Mouse (Mus musculus) megakaryocyte, embryonic 14.5 days (primary cell): ENCODE results near the gene Tubd1. TPM values are rescaled to one million over a fixed set of nuclear protein-coding genes. Genes with fewer than 3 reads are reported as not detected.
"Not testable (repeated sequence)": the region's sequence is repeated elsewhere in the genome, so short reads cannot be mapped to it uniquely, and the experiment has no call there.

Experiments used
- H3K27me3 ChIP-seq: replicated peaks from 2 replicates; pipeline ENCODE3; 2012; ENCODE audit warnings: inconsistent platforms
- H3K36me3 ChIP-seq: replicated peaks from 2 replicates; pipeline ENCODE3; 2012; ENCODE audit warnings: low read length, inconsistent platforms, mixed read lengths
- H3K4me1 ChIP-seq: 2 replicates; pipeline ENCODE4 v1.6.1; 2012; ENCODE audit warnings: inconsistent platforms
- H3K4me3 ChIP-seq: replicated peaks from 2 replicates; pipeline ENCODE3; 2012; ENCODE audit warnings: moderate library complexity, mild to moderate bottlenecking, inconsistent platforms
- H3K9me3 ChIP-seq: 2 replicates; pipeline ENCODE4 v1.6.1; 2012; ENCODE audit warnings: inconsistent platforms
- FLI1 ChIP-seq: IDR thresholded peaks from 2 replicates; pipeline ENCODE4 v1.6.1; 2012; ENCODE audit warnings: low read length, inconsistent platforms, mixed read lengths
- GATA1 ChIP-seq: IDR thresholded peaks from 3 replicates; pipeline ENCODE4 v1.6.1; 2012; ENCODE audit warnings: mixed read lengths, low read length, inconsistent platforms, borderline replicate concordance
- polyA plus RNA-seq: library from polyadenylated mRNA; stranded (reverse); fragments of >175 nt; gene quantifications from 2 replicates; pipeline ENCODE4 v1.2.3, GENCODE M21; 2012; ENCODE audit warnings: low replicate concordance; ENCODE audit not compliant: insufficient read depth

The Tubd1 gene
- polyA plus RNA-seq, 1 experiment, result 0.32 TPM

DNA sequence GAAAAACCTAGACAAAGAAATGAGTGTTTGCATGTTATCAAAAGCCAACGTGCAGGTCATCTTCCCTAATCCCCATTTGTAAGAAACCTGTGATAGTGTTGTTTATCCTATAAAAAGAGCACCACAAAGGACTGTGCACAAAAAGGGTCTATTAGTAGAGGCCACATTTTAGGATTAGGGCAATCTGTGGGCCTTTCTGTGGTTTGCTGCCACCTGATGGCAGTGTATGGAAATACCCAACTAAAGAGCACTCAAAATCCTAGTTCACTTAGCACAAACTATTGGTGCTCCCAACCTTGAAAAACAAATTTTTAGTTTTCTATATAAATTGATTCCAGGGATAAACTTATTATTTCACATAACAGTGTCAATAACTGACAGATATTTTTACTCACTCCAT, 12.0 kb upstream of the Tubd1 start:
- Histone ChIP-seq H3K9me3 (no peaks in the 10 kb centered on the region), H3K36me3 (peaks cover 70% of the 10 kb centered on the region)

DNA sequence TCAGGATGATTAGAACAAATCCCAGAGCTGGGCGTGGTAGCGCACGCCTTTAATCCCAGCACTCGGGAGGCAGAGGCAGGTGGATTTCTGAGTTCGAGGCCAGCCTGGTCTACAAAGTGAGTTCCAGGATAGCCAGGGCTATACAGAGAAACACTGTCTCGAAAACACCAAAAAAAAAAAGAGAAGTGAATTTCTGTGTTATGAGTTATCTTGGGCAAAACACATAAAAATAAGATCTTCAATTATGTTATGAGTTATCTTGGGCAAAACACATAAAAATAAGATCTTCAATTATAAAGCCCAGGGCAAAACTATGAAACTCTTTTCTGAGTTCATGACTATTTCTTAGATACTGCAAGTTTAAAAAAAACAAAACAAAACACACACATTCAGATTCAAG, 11.5 kb upstream of the Tubd1 start:
- peaks cover 65% of the 10 kb centered on the region for H3K36me3 ChIP-seq
- not testable (repeated sequence) for H3K27me3 ChIP-seq, H3K9me3 ChIP-seq

More for the DNA sequence above, 12.0 kb upstream of the Tubd1 start:
- TF ChIP-seq GATA1 (no peak), FLI1 (no peak)
- Histone ChIP-seq H3K4me3 (no peak overlapping the region), H3K27me3 (no peaks in the 10 kb centered on the region), H3K4me1 (peaks cover 19% of the 10 kb centered on the region)

DNA sequence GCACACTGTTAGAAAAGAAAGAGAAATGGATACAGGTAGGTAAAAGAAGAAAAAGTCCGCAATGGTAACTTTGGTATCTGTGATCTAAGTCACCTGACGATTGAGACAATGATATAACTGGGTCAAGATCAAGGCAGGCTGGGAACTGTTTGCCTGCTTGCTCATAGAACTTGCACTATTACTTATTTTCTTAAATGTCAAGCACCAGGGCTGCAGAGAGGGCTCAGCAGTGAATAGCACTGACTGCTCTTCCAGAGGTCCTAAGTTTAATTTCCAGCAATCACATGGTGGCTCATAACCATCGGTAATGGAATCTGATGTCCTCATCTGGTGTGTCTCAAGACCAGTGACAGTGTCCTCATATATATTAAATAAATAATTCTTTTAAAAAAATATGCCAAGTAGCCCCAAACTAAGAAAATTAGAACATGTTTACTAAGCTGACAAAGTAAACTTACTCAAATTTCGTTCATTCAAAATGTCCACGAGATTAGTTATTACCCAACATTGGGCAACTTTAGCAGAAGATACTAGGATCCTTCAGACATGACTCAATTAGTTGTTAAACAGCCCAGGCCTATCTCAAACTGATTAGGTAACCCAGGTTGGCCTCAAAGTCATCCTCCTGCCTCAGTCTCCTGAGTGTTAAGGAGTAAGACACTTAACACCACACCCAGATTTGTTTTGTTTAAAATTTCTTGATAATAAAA, 10.4 kb upstream of the Tubd1 start:
- H3K27me3 ChIP-seq, result no peaks in the 10 kb centered on the region
- no peak overlapping the region for H3K4me3 ChIP-seq
- peaks cover 59% of the 10 kb centered on the region for H3K36me3 ChIP-seq
- H3K4me1 ChIP-seq, result peaks cover 19% of the 10 kb centered on the region
- no peaks in the 10 kb centered on the region for H3K9me3 ChIP-seq
- no peak for TF ChIP-seq GATA1
- no peak for TF ChIP-seq FLI1

More for the DNA sequence above, 11.5 kb upstream of the Tubd1 start:
- not testable (repeated sequence) for H3K4me3 ChIP-seq
- H3K4me1 ChIP-seq, result peaks cover 19% of the 10 kb centered on the region

DNA sequence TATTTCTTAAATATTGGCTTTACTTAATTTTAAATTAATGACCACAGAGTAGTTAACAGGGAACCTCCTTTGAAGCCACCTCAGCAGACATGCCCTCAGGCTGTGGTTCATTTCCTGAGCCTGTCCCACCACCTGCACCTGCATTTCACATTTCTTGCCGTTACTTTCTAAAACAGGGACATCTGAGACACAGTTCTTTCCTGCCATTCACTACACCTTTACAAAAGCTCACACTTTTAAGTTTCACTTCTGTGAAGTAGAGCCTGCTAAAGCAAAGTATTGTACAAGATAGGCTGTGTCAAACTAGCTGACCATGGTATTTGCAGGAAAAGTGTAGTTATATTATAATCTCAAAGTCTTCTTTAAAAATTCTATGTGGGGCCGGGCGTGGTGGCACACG, 6.0 kb upstream of the Tubd1 start:
- peaks cover 38% of the 10 kb centered on the region; the same call in 1 of the 2 replicates for H3K4me1 ChIP-seq
- H3K9me3 ChIP-seq, result no peaks in the 10 kb centered on the region
- no peaks in the 10 kb centered on the region for H3K27me3 ChIP-seq
- peaks cover 27% of the 10 kb centered on the region for H3K36me3 ChIP-seq
- H3K4me3 ChIP-seq, result no peak overlapping the region
- no peak for TF ChIP-seq GATA1
- no peak for TF ChIP-seq FLI1

DNA sequence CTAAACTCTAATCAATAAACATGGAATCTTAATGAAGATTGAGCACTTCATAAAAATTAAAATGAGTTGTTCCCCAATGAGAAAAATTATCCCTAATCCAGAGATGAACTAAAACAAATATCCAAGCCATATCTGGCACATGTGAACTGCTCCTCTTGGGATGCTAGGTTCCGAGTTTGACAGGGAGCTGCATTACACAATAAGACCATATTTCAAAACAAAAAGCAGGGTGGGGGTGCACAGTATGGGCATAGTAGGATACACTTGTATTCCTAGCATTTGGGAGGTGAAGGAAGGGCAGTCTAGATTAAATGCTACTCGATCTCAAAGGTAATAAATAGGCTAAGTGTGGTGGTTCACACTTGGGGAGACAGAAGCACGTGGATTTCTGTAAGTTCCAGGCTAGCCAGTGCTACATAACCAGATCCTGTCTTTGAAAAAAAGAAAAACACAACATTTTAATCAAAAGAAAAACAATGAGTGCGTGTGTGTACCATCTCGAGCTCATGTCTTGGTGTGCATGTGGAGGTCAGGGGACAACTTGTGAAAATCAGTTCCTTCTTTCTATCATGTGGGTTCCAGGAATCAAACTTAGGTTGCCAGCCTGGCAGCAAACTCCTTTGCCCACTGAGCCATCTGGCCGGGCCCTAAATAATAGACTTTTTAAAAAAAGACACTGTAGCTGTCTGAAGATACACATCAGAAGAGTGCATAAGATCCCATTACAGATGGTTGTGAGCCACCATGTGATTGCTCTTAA, 4.9 kb upstream of the Tubd1 start:
- no peaks in the 10 kb centered on the region for H3K9me3 ChIP-seq
- TF ChIP-seq FLI1 (no peak), GATA1 (no peak)
- no peaks in the 10 kb centered on the region for H3K27me3 ChIP-seq
- no peak overlapping the region for H3K4me3 ChIP-seq
- H3K36me3 ChIP-seq, result peaks cover 17% of the 10 kb centered on the region
- H3K4me1 ChIP-seq, result peaks cover 38% of the 10 kb centered on the region; the same call in 1 of the 2 replicates

DNA sequence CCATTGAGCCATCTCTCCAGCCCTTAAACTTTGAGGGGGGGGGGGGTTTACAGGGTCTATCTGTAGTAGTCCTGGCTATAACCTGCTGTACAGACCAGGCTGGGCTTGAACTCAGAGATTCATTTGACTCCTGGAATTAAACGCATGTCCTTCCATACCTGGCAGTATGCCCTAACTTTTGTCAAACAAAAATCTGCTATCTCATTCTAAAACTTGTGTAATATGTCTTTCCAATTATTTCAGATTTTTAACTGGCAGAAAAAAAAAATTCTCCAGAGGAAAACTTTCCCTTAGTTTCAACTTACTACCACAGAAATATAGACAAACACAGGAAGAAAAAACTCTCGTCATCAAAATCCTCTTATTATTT, 4.3 kb upstream of the Tubd1 start:
- no peaks in the 10 kb centered on the region for H3K27me3 ChIP-seq
- no peaks in the 10 kb centered on the region for H3K9me3 ChIP-seq
- H3K36me3 ChIP-seq, result peaks cover 12% of the 10 kb centered on the region
- peaks cover 38% of the 10 kb centered on the region for H3K4me1 ChIP-seq
- no peak overlapping the region for H3K4me3 ChIP-seq
- TF ChIP-seq FLI1 (no peak), GATA1 (no peak)

DNA sequence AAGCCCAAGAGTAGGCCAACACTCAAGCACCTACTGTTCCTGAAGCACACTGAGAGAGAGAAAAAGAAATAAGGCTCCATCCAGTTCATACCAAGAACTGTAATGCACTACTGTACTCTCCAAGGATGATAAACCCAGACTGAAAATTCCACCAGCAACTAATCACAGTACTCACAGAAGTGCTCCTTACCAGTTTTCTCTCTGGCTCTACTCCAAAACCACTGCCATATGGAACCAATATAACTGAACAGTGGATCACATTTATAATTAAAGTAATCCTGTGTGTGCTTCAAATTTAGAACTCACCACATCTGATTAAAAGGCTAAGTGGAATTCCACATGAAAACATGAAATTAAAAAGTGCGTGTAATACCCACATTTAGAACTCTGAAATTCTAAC, 1.9 kb upstream of the Tubd1 start:
- peaks cover 43% of the 10 kb centered on the region for H3K4me1 ChIP-seq
- no peaks in the 10 kb centered on the region for H3K27me3 ChIP-seq
- H3K36me3 ChIP-seq, result peaks cover 10% of the 10 kb centered on the region
- TF ChIP-seq FLI1 (no peak), GATA1 (no peak)
- H3K9me3 ChIP-seq, result no peaks in the 10 kb centered on the region
- no peak overlapping the region for H3K4me3 ChIP-seq

DNA sequence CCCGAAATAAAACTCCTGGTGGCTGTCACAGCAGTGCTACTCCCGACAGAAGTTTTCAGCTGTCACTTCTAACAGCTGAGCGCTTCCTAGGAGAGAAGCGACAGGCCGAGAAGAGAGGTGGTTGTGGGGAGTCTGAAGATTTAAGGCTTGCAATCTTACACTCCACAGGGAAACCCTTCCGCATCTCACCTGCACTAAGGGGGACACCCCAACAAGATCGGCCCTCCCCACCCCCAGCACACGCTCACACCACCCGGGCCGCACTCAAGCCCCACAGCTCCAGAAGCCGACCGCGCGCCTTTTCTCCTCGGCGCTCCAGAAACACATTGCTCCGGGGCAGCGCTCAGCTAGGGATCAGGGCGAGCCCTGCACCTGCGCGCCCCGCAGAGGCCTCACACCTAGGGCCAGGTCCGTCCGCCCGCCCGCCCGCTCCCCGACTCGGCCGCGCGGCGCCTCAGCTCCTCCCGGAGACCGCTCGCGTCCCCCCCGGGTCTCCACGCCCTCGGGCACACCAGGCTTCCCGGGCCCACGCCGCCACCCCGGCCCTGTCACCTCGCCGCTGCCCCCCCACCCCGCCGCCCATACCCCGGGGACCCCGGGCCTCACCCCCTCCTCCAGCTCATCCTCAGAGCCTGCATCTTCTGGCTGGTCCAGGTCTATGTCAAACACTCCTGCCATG, 692 bp upstream of the Tubd1 start:
- Histone ChIP-seq H3K4me3 (peak overlapping the region; percentile 98), H3K4me1 (peaks cover 48% of the 10 kb centered on the region), H3K36me3 (peaks cover 15% of the 10 kb centered on the region), H3K27me3 (no peaks in the 10 kb centered on the region), H3K9me3 (no peaks in the 10 kb centered on the region)
- TF ChIP-seq FLI1 (no peak), GATA1 (no peak)

DNA sequence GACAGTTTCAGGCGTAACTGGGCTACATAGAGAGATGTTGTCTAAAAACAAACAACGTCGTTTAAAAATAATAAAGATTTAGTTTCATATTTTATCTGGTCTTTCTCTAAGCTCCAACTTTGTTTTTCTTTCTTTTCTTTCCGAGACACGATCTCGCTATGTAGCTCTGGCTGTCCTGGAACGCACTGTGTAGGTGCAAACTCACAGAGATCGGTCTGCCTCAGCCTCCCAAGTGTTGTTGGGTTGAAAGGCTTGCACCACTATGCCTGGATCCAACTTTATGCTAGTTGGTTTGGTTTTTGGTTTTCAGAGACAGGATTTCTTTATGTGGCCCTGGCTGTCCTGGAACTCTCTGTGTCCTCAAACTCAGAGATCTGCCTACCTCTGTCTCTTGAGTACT, 765 bp downstream of the Tubd1 start:
- Histone ChIP-seq H3K27me3 (no peaks in the 10 kb centered on the region), H3K4me3 (peak overlapping the region; percentile 98), H3K36me3 (peaks cover 24% of the 10 kb centered on the region)

DNA sequence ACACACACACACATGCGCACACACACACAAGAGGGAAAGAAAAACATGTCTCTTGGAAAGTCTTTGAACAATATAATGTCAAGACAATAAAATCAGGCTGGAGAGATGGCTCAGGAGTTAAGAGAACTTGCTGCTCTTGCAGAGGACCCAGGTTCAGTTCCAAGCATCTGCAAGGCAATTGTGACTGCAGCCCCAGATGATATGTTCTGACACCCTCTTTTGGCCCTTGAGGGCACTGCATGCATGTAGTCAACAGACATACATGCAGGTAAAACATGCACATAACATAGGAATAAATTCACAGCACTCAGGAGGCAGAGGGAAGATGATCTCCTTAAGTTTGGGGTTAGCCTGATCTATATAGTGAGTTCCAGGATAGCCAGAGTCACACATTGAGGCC, 2.6 kb downstream of the Tubd1 start:
- TF ChIP-seq GATA1 (no peak), FLI1 (no peak)
- H3K9me3 ChIP-seq, result no peaks in the 10 kb centered on the region
- no peak overlapping the region for H3K4me3 ChIP-seq
- H3K27me3 ChIP-seq, result no peaks in the 10 kb centered on the region
- peaks cover 29% of the 10 kb centered on the region for H3K4me1 ChIP-seq
- peaks cover 35% of the 10 kb centered on the region for H3K36me3 ChIP-seq

More for the DNA sequence above, 765 bp downstream of the Tubd1 start:
- TF ChIP-seq GATA1, result no peak
- TF ChIP-seq FLI1, result no peak
- no peaks in the 10 kb centered on the region for H3K9me3 ChIP-seq
- peaks cover 40% of the 10 kb centered on the region for H3K4me1 ChIP-seq
